Mouse (Mus musculus): ENCODE measurements around the gene Osgep. TPM values are rescaled to one million over a fixed set of nuclear protein-coding genes. Genes with fewer than 3 reads are reported as not detected.
"Not testable (repeated sequence)": the region's sequence is repeated elsewhere in the genome, so short reads cannot be mapped to it uniquely, and the experiment has no call there.

Gene Osgep
- total RNA-seq, 2 experiments from 2014 or later = 33.9 to 40.2 TPM

- no peak for DNase-seq (ENCODE audit: low spot score in 2 of 2)
Measured at GRCm38 (mm10) chr14:50936649-50937048, 12.0 kb upstream of the Osgep start.

DNA sequence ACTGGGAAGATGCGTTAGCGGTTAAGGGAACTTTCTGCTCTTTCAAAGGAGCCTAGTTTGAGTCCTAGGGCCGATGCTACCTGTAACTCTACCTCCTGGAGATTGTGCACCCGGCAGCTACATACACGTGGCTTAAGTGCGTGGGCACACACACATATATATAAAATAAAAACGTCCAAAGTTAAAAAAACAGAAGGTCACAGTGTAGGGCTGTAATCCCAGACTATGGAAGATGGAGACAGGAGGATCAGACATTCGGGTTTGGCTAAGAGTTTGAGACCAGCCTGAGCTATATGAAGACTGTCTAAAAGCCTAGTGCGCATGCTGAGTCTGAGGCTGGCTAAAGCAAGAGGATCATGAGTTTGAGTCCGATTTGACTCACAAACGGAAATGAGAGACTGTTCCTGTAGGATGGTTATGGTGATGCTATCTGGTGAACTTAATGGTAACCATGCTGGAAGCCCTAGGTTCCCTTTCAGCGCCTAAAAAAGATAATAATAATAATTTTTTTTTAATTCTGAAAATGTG lies 6.9 kb upstream of the Osgep start:
- DNase-seq (ENCODE audit: low spot score in 2 of 2) = no peak

GRCm38 (mm10) chr14:50930754-50931492 lies 6.2 kb upstream of the Osgep start, which contains the start of the genes Pip4p1 and Pnp:
Pip4p1 (minus strand) TSS chr14:50930856.
Pnp (plus strand) TSS chr14:50931082.
- DNase-seq (ENCODE audit: low spot score in 2 of 2) = peak; percentile 98 to 99

GRCm38 (mm10) chr14:50930377-50930753 lies 5.7 kb upstream of the Osgep start:
- DNase-seq (ENCODE audit: low spot score in 2 of 2) = no peak

- no peak for DNase-seq (ENCODE audit: low spot score in 2 of 2)
Measured at GRCm38 (mm10) chr14:50929951-50930350, 5.3 kb upstream of the Osgep start.

GRCm38 (mm10) chr14:50927366-50927765 lies 2.7 kb upstream of the Osgep start:
- no peak for DNase-seq (ENCODE audit: low spot score in 2 of 2)

- peak in 1 of 2 experiments; percentile 27 for DNase-seq (ENCODE audit: low spot score in 2 of 2)
Measured at GRCm38 (mm10) chr14:50925111-50925920, 623 bp upstream of the Osgep start.

- not testable (repeated sequence) for DNase-seq (ENCODE audit: low spot score in 2 of 2)
Measured at GRCm38 (mm10) chr14:50923437-50923836, 1.3 kb downstream of the Osgep start.

DNA sequence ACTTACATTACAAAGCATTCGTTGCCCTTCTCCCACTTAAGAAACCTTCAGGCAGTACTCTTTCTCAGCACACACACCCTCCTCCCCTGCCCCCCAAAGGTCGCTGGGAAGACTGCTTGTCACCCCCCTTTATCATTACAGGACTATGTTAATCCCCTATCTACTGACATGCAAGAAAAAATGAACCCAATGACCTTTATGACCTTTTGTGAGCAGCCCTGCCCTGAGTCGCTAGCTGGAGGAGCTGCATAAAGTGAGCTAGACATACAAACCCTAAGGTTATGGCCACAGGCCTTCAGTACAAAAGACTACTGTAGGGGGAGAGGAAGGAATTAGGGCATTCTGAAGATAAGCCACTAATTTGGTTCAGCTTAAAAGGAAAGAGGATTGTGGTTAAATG lies 13.3 kb downstream of the Osgep start:
- no peak for DNase-seq (ENCODE audit: low spot score in 2 of 2)

DNA sequence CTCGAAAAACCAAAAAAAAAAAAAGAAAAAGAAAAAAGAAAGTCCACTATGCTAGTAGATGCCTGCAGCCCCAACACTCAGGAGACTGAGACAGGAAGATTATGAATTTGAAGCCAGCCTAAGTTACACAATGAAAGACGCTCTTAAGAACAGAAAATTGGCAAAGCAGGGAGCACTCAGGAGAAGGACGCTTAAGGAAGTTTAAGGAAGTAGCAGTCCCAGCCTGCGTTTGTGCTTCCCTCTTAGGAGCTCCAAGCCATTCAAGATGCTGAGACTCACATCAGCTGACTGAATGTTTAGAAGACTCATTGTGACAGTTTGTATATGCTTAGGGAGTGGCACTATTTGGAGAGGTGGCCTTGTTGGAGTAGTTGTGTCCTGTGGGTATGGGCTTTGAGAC lies 16.6 kb downstream of the Osgep start:
- no peak for DNase-seq (ENCODE audit: low spot score in 2 of 2)

DNA sequence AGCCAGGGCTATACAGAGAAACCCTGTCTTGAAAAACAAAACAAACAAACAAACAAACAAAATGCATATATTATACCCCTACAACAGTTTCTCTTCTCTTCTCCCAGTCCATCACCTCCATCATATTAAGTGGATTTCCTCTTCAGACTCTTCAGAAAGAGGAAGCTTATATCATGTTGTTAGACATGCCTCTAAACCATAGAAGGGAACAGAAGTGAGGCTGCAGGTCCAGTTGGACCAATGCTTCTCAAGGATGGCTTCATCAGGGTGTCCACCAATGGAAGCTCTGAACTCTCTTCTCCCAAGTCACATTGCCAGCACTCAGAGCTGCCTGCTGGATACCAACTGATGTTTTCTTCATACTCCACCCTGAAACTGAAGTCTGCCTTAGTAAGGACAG lies 19.4 kb downstream of the Osgep start:
- DNase-seq (ENCODE audit: low spot score in 2 of 2) = not testable (repeated sequence)

- DNase-seq (ENCODE audit: low spot score in 2 of 2) = no peak
Measured at GRCm38 (mm10) chr14:50904828-50905129, 19.9 kb downstream of the Osgep start.

DNA sequence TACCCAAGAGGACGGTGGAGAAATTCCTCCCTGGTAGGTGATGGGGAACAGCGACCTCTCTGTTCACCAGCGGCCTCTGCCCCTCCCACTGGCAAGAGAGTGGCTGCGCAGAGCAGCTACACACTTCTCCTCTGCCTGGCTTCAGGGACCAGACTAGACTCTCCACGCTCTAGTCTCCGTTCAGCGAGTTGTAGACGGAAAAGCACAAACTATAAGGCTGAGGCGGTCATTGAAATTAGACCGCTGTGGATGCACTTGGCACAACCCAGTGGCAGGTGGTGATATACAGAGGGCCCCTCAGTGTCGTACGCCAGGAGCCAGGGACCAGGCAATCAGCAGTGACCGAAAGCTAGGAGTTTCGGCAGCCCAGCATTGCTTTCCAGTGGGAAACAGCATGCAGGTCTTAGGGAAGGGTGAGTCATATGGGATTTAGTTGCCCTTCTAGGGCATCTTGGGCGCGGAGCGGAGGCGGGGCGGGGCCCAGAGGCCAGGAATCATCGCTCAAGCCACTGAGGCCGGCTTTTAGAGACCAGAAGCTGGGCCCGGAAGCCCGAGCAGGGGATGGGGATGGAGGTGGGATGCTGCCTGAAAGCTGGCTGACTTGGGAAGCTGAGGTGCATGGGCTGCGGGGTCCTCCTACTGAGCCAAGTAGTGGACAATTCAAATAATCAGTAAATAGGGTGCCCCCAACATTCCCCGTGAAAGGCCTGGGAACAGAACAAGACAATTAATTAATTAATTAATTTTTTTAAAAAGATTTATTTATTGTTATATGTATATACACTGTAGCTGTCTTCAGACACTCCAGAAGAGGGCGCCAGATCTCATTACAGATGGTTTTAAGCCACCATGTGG lies 20.5 kb downstream of the Osgep start:
- DNase-seq (ENCODE audit: low spot score in 2 of 2) = peak; percentile 33 to 53

DNA sequence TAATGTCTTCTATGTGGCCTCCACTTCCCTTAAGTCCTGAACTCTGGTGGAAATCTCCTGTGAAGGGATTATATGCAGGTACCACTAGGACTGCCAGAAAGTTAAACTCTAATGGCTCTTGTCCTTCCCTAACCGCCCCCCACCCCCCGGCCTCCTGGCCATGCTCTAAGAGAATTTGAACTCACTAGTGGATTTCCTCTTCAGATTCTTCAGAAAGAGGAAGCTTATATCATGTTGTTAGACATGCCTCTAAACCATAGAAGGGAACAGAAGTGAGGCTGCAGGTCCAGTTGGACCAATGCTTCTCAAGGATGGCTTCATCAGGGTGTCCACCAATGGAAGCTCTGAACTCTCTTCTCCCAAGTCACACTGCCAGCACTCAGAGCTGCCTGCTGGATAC lies 26.7 kb downstream of the Osgep start:
- not testable (repeated sequence) for DNase-seq (ENCODE audit: low spot score in 2 of 2)

- DNase-seq (ENCODE audit: low spot score in 2 of 2) = no peak
Measured at GRCm38 (mm10) chr14:50897374-50897765, 27.3 kb downstream of the Osgep start, which contains the start of gene Klhl33. Klhl33 (minus strand) TSS chr14:50897507.

GRCm38 (mm10) chr14:50896747-50897373 lies 27.8 kb downstream of the Osgep start:
- DNase-seq (ENCODE audit: low spot score in 2 of 2) = peak in 1 of 2 experiments; percentile 20

- peak in 1 of 2 experiments; percentile 35 for DNase-seq (ENCODE audit: low spot score in 2 of 2)
Measured at GRCm38 (mm10) chr14:50895985-50896746, 28.5 kb downstream of the Osgep start.

GRCm38 (mm10) chr14:50895407-50895806 lies 29.3 kb downstream of the Osgep start:
- DNase-seq (ENCODE audit: low spot score in 2 of 2) = no peak

- no peak for DNase-seq (ENCODE audit: low spot score in 2 of 2)
Measured at GRCm38 (mm10) chr14:50892541-50893459, 31.9 kb downstream of the Osgep start.
